Mouse (Mus musculus) embryonic facial prominence, embryonic 10.5 days (tissue): ENCODE data around the gene Rhob. TPM values are rescaled to one million over a fixed set of nuclear protein-coding genes. Genes with fewer than 3 reads are reported as not detected.
A peak's percentile ranks its signal among the peaks of the same experiment; 100 is the strongest.

ENCODE experiments used
- DNase-seq: peaks from one replicate; pipeline ENCODE4 v3.0.0-alpha.2; 2017; ENCODE audit warnings: low spot score
- H3K27ac ChIP-seq: fragments of 300-500 bp; sonication (generic); replicated peaks from 2 replicates; pipeline ENCODE4 v1.5.1; 2016; ENCODE audit warnings: mild to moderate bottlenecking
- H3K27me3 ChIP-seq: fragments of 300-500 bp; sonication (generic); replicated peaks from 2 replicates; pipeline ENCODE4 v1.6.1; 2016; ENCODE audit warnings: low read depth, mild to moderate bottlenecking; ENCODE audit not compliant: poor library complexity, severe bottlenecking
- H3K36me3 ChIP-seq: fragments of 300-500 bp; sonication (generic); replicated peaks from 2 replicates; pipeline ENCODE4 v1.6.1; 2016; ENCODE audit warnings: mild to moderate bottlenecking, moderate library complexity
- H3K4me1 ChIP-seq: fragments of 300-500 bp; sonication (generic); 2 replicates; pipeline ENCODE4 v1.6.1; 2016
- H3K4me3 ChIP-seq: fragments of 300-500 bp; sonication (generic); 2 replicates; pipeline ENCODE4 v1.5.1; 2016; ENCODE audit warnings: mild to moderate bottlenecking, moderate library complexity
- H3K9me3 ChIP-seq: fragments of 300-500 bp; sonication (generic); 2 replicates; pipeline ENCODE4 v1.6.1; 2016; ENCODE audit warnings: mild to moderate bottlenecking
- WGBS: fragments of 180-500 bp; shearing (Covaris S2); methylation state at CpG from one replicate; pipeline ENCODE4 v1.1.7; 2016; 5-methylcytosine and 5-hydroxymethylcytosine counted together
- polyA plus RNA-seq: library from polyadenylated mRNA; unstranded; fragments of >200 nt; fragmentation: Nextera tagmentation; extraction: Ambion mirVana; gene quantifications from 2 replicates; pipeline ENCODE4 v1.2.1, GENCODE M21; 2016

The Rhob gene
- polyA plus RNA-seq, result 24.8 and 26.4 TPM in 2 replicates

- H3K4me3 ChIP-seq, result peak within 1 kb of the TSS; percentile 75
- peak; percentile 95 for DNase-seq
- H3K27me3 ChIP-seq, result no peaks in the 10 kb centered on the region
- H3K4me1 ChIP-seq, result peaks cover 48% of the 10 kb centered on the region
- under 1% methylated on average over 56 of the region's 56 CpGs for WGBS
- no peaks in the 10 kb centered on the region for H3K9me3 ChIP-seq
- H3K36me3 ChIP-seq, result no peaks in the 10 kb centered on the region
- peak within 1 kb of the TSS; percentile 98 for H3K27ac ChIP-seq
Observed at GRCm38 (mm10) chr12:8499871-8500596, at the start of gene Rhob. Gene Rhob, minus strand, starts transcription at chr12:8500009.

- no peaks in the 10 kb centered on the region for H3K9me3 ChIP-seq
- no peaks in the 10 kb centered on the region for H3K27me3 ChIP-seq
- no peak overlapping the region for H3K27ac ChIP-seq
- 0 out of 2 replicates have a peak, but pooled peaks cover 5% of the 10 kb centered on the region for H3K4me1 ChIP-seq
- no peaks in the 10 kb centered on the region for H3K36me3 ChIP-seq
- no peak overlapping the region for H3K4me3 ChIP-seq
- DNase-seq, result peak; percentile 80
- WGBS, result 20% methylated on average over 11 of the region's 11 CpGs
Observed at GRCm38 (mm10) chr12:8547357-8547756, 47.5 kb upstream of the Rhob start.

- H3K4me3 ChIP-seq, result no peak overlapping the region
- WGBS, result 89% methylated on average over 6 of the region's 6 CpGs
- no peaks in the 10 kb centered on the region for H3K36me3 ChIP-seq
Observed at GRCm38 (mm10) chr12:8546801-8547200, 47.0 kb upstream of the Rhob start.

GRCm38 (mm10) chr12:8545066-8545610 lies 45.3 kb upstream of the Rhob start:
- Histone ChIP-seq H3K4me3 (no peak overlapping the region), H3K27me3 (no peaks in the 10 kb centered on the region), H3K27ac (no peak overlapping the region), H3K9me3 (no peaks in the 10 kb centered on the region), H3K36me3 (no peaks in the 10 kb centered on the region), H3K4me1 (0 out of 2 replicates have a peak, but pooled peaks cover 5% of the 10 kb centered on the region)
- 89% methylated on average over 5 of the region's 5 CpGs for WGBS
- no peak for DNase-seq

More at GRCm38 (mm10) chr12:8546801-8547200, 47.0 kb upstream of the Rhob start:
- DNase-seq, result no peak
- Histone ChIP-seq H3K27ac (no peak overlapping the region), H3K27me3 (no peaks in the 10 kb centered on the region), H3K4me1 (0 out of 2 replicates have a peak, but pooled peaks cover 5% of the 10 kb centered on the region), H3K9me3 (no peaks in the 10 kb centered on the region)

- H3K36me3 ChIP-seq, result no peaks in the 10 kb centered on the region
- no peak overlapping the region for H3K27ac ChIP-seq
- WGBS, result 84% methylated on average over 4 of the region's 4 CpGs
- no peaks in the 10 kb centered on the region for H3K9me3 ChIP-seq
- DNase-seq, result no peak
- H3K27me3 ChIP-seq, result 0 out of 2 replicates have a peak, but pooled peaks cover 4% of the 10 kb centered on the region
- 0 out of 2 replicates have a peak, but pooled peaks cover 3% of the 10 kb centered on the region for H3K4me1 ChIP-seq
- no peak overlapping the region for H3K4me3 ChIP-seq
Observed at GRCm38 (mm10) chr12:8542371-8542770, 42.6 kb upstream of the Rhob start.

GRCm38 (mm10) chr12:8539471-8539870 lies 39.7 kb upstream of the Rhob start:
- H3K27ac ChIP-seq, result no peak overlapping the region
- no peak for DNase-seq
- no peaks in the 10 kb centered on the region for H3K36me3 ChIP-seq
- H3K4me1 ChIP-seq, result no peaks in the 10 kb centered on the region
- WGBS, result 87% methylated on average over 13 of the region's 13 CpGs
- H3K27me3 ChIP-seq, result 0 out of 2 replicates have a peak, but pooled peaks cover 4% of the 10 kb centered on the region
- no peaks in the 10 kb centered on the region for H3K9me3 ChIP-seq
- H3K4me3 ChIP-seq, result no peak overlapping the region

- no peaks in the 10 kb centered on the region for H3K36me3 ChIP-seq
- H3K27me3 ChIP-seq, result 0 out of 2 replicates have a peak, but pooled peaks cover 4% of the 10 kb centered on the region
- DNase-seq, result no peak
- H3K9me3 ChIP-seq, result no peaks in the 10 kb centered on the region
- H3K4me3 ChIP-seq, result no peak overlapping the region
- no peaks in the 10 kb centered on the region for H3K4me1 ChIP-seq
- H3K27ac ChIP-seq, result no peak overlapping the region
- WGBS, result 89% methylated on average over 5 of the region's 5 CpGs
Observed at GRCm38 (mm10) chr12:8537291-8537690, 37.5 kb upstream of the Rhob start.

GRCm38 (mm10) chr12:8536221-8536965 lies 36.6 kb upstream of the Rhob start:
- Histone ChIP-seq H3K36me3 (no peaks in the 10 kb centered on the region), H3K4me1 (no peaks in the 10 kb centered on the region), H3K27ac (no peak overlapping the region), H3K4me3 (no peak overlapping the region), H3K27me3 (0 out of 2 replicates have a peak, but pooled peaks cover 4% of the 10 kb centered on the region), H3K9me3 (no peaks in the 10 kb centered on the region)
- 79% methylated on average over 9 of the region's 9 CpGs for WGBS
- no peak for DNase-seq

GRCm38 (mm10) chr12:8535596-8535995 lies 35.8 kb upstream of the Rhob start:
- Histone ChIP-seq H3K4me3 (no peak overlapping the region), H3K9me3 (no peaks in the 10 kb centered on the region), H3K4me1 (no peaks in the 10 kb centered on the region), H3K27ac (no peak overlapping the region), H3K36me3 (no peaks in the 10 kb centered on the region), H3K27me3 (0 out of 2 replicates have a peak, but pooled peaks cover 4% of the 10 kb centered on the region)
- 77% methylated on average over 7 of the region's 7 CpGs for WGBS
- no peak for DNase-seq

- no peak for DNase-seq
- Histone ChIP-seq H3K36me3 (no peaks in the 10 kb centered on the region), H3K27ac (no peak overlapping the region), H3K4me1 (no peaks in the 10 kb centered on the region), H3K27me3 (0 out of 2 replicates have a peak, but pooled peaks cover 4% of the 10 kb centered on the region), H3K4me3 (no peak overlapping the region), H3K9me3 (no peaks in the 10 kb centered on the region)
- WGBS, result 63% methylated on average over 1 of the region's 1 CpGs
Observed at GRCm38 (mm10) chr12:8534915-8535314, 35.1 kb upstream of the Rhob start.

GRCm38 (mm10) chr12:8527770-8528169 lies 28.0 kb upstream of the Rhob start:
- Histone ChIP-seq H3K36me3 (no peaks in the 10 kb centered on the region), H3K27ac (no peak overlapping the region), H3K4me3 (no peak overlapping the region), H3K4me1 (0 out of 2 replicates have a peak, but pooled peaks cover 2% of the 10 kb centered on the region), H3K27me3 (no peaks in the 10 kb centered on the region), H3K9me3 (no peaks in the 10 kb centered on the region)
- no peak for DNase-seq
- WGBS, result 82% methylated on average over 5 of the region's 5 CpGs

GRCm38 (mm10) chr12:8527175-8527574 lies 27.4 kb upstream of the Rhob start:
- no peak overlapping the region for H3K27ac ChIP-seq
- no peak for DNase-seq
- H3K4me1 ChIP-seq, result 0 out of 2 replicates have a peak, but pooled peaks cover 2% of the 10 kb centered on the region
- no peak overlapping the region for H3K4me3 ChIP-seq
- 65% methylated on average over 1 of the region's 1 CpGs for WGBS
- no peaks in the 10 kb centered on the region for H3K27me3 ChIP-seq
- H3K36me3 ChIP-seq, result no peaks in the 10 kb centered on the region
- no peaks in the 10 kb centered on the region for H3K9me3 ChIP-seq
